Mouse (Mus musculus) midbrain, embryonic 11.5 days (tissue): ENCODE data around the gene Tapbp. TPM values are rescaled to one million over a fixed set of nuclear protein-coding genes. Genes with fewer than 3 reads are reported as not detected.

Source experiments
- ATAC-seq: fragments of 200-750 bp; cut with Nextera tagmentation; 2 replicates; pipeline ENCODE4 v1.8.0; 2017; ENCODE audit warnings: moderate TSS enrichment, moderate library complexity; ENCODE audit not compliant: low FRiP score
- DNase-seq: peaks from one replicate; pipeline ENCODE4 v3.0.0; 2015; ENCODE audit warnings: low spot score; ENCODE audit errors: missing footprints
- H3K27ac ChIP-seq: fragments of 300-500 bp; sonication (generic); 2 replicates; pipeline ENCODE4 v1.5.1; 2014; ENCODE audit warnings: low read depth, low read length
- H3K27me3 ChIP-seq: fragments of 300-500 bp; sonication (generic); 2 replicates; pipeline ENCODE4 v1.6.1; 2014; ENCODE audit warnings: mild to moderate bottlenecking, low read length, moderate library complexity, mixed read lengths; ENCODE audit not compliant: control insufficient read depth, insufficient read depth
- H3K36me3 ChIP-seq: fragments of 300-500 bp; sonication (generic); 2 replicates; pipeline ENCODE4 v1.6.1; 2014; ENCODE audit warnings: mild to moderate bottlenecking, low read length, moderate library complexity, mixed read lengths; ENCODE audit not compliant: control insufficient read depth, insufficient read depth
- H3K4me1 ChIP-seq: fragments of 300-500 bp; sonication (generic); 2 replicates; pipeline ENCODE4 v1.6.1; 2014; ENCODE audit warnings: low read length; ENCODE audit not compliant: control insufficient read depth, insufficient read depth
- H3K4me2 ChIP-seq: fragments of 300-500 bp; sonication (generic); 2 replicates; pipeline ENCODE4 v1.6.1; 2014; ENCODE audit warnings: mild to moderate bottlenecking, moderate library complexity
- H3K4me3 ChIP-seq: fragments of 300-500 bp; sonication (generic); 2 replicates; pipeline ENCODE4 v1.5.1; 2014; ENCODE audit warnings: low read depth, low read length
- H3K9ac ChIP-seq: fragments of 300-500 bp; sonication (generic); 2 replicates; pipeline ENCODE4 v1.6.1; 2014; ENCODE audit warnings: low read length
- H3K9me3 ChIP-seq: fragments of 300-500 bp; sonication (generic); 2 replicates; pipeline ENCODE4 v1.6.1; 2016; ENCODE audit warnings: low read length; ENCODE audit not compliant: control insufficient read depth
- WGBS: fragments of 180-500 bp; shearing (Covaris S2); extraction: QIAGEN DNeasy Blood & Tissue Kit; methylation state at CpG from one replicate; pipeline ENCODE4 v1.1.7; 2014; 5-methylcytosine and 5-hydroxymethylcytosine counted together
- polyA plus RNA-seq: library from polyadenylated mRNA; unstranded; fragments of >200 nt; fragmentation: Nextera tagmentation; extraction: Ambion mirVana; gene quantifications from 2 replicates; pipeline ENCODE4 v1.2.1, GENCODE M21; 2014

Tapbp gene
- polyA plus RNA-seq, 1 experiment from 2014 or later: 14.8 TPM

GRCm38 (mm10) chr17:33965082-33965845, 49.6 kb downstream of the Tapbp start:
- DNase-seq (no peak), ATAC-seq (no peak)
- H3K27me3 ChIP-seq: no peaks in the 10 kb centered on the region
- H3K9ac ChIP-seq: no peak overlapping the region
- no peaks in the 10 kb centered on the region for H3K4me1 ChIP-seq
- no peak overlapping the region for H3K4me3 ChIP-seq
- WGBS: 92% methylated on average over 14 of the region's 17 CpGs
- no peak overlapping the region for H3K4me2 ChIP-seq
- H3K27ac ChIP-seq: no peak overlapping the region
- no peaks in the 10 kb centered on the region for H3K9me3 ChIP-seq
- H3K36me3 ChIP-seq: peaks cover 7% of the 10 kb centered on the region

- Histone ChIP-seq H3K36me3 (peaks cover 7% of the 10 kb centered on the region), H3K9me3 (no peaks in the 10 kb centered on the region), H3K9ac (no peak overlapping the region), H3K27ac (no peak overlapping the region), H3K4me3 (no peak overlapping the region), H3K4me2 (no peak overlapping the region), H3K4me1 (no peaks in the 10 kb centered on the region), H3K27me3 (no peaks in the 10 kb centered on the region)
- WGBS: 89% methylated on average over 16 of the region's 16 CpGs
- ATAC-seq (no peak), DNase-seq (no peak)
Measured at GRCm38 (mm10) chr17:33965846-33966550, 50.3 kb downstream of the Tapbp start.

GRCm38 (mm10) chr17:33968489-33968888, 52.8 kb downstream of the Tapbp start:
- Histone ChIP-seq H3K9me3 (no peaks in the 10 kb centered on the region), H3K4me2 (no peak overlapping the region), H3K27ac (no peak overlapping the region), H3K36me3 (no peaks in the 10 kb centered on the region), H3K9ac (no peak overlapping the region), H3K27me3 (no peaks in the 10 kb centered on the region), H3K4me1 (no peaks in the 10 kb centered on the region), H3K4me3 (no peak overlapping the region)
- 3% methylated on average over 9 of the region's 9 CpGs for WGBS
- DNase-seq (peak; percentile 99), ATAC-seq (peak; percentile 69; the same call in 1 of the 2 replicates)

GRCm38 (mm10) chr17:33968927-33969326, 53.2 kb downstream of the Tapbp start:
- Histone ChIP-seq H3K36me3 (no peaks in the 10 kb centered on the region), H3K9ac (no peak overlapping the region), H3K4me2 (no peak overlapping the region), H3K4me1 (no peaks in the 10 kb centered on the region), H3K9me3 (no peaks in the 10 kb centered on the region), H3K27me3 (no peaks in the 10 kb centered on the region), H3K4me3 (no peak overlapping the region), H3K27ac (no peak overlapping the region)
- peak; percentile 64 for ATAC-seq
- 38% methylated on average over 5 of the region's 5 CpGs for WGBS
- no peak for DNase-seq

- H3K4me2 ChIP-seq: no peak overlapping the region
- H3K27me3 ChIP-seq: no peaks in the 10 kb centered on the region
- no peak overlapping the region for H3K4me3 ChIP-seq
- no peaks in the 10 kb centered on the region for H3K36me3 ChIP-seq
- ATAC-seq (no peak), DNase-seq (no peak)
- no peak overlapping the region for H3K27ac ChIP-seq
- no peak overlapping the region for H3K9ac ChIP-seq
- 78% methylated on average over 4 of the region's 4 CpGs for WGBS
- H3K9me3 ChIP-seq: no peaks in the 10 kb centered on the region
- H3K4me1 ChIP-seq: no peaks in the 10 kb centered on the region
Measured at GRCm38 (mm10) chr17:33969394-33969793, 53.7 kb downstream of the Tapbp start.

GRCm38 (mm10) chr17:33972691-33973090, 57.0 kb downstream of the Tapbp start:
- no peak overlapping the region for H3K4me3 ChIP-seq

GRCm38 (mm10) chr17:33973572-33973971, 57.9 kb downstream of the Tapbp start:
- no peak for DNase-seq
- Histone ChIP-seq H3K4me3 (no peak overlapping the region), H3K27me3 (peaks cover 16% of the 10 kb centered on the region), H3K9ac (no peak overlapping the region), H3K27ac (no peak overlapping the region), H3K9me3 (no peaks in the 10 kb centered on the region), H3K4me2 (no peak overlapping the region), H3K4me1 (peaks cover 3% of the 10 kb centered on the region; the same call in 1 of the 2 replicates), H3K36me3 (no peaks in the 10 kb centered on the region)
- ATAC-seq: no peak
- WGBS: 76% methylated on average over 3 of the region's 3 CpGs

More at GRCm38 (mm10) chr17:33972691-33973090, 57.0 kb downstream of the Tapbp start:
- Histone ChIP-seq H3K4me2 (no peak overlapping the region), H3K27ac (no peak overlapping the region), H3K27me3 (peaks cover 7% of the 10 kb centered on the region), H3K36me3 (no peaks in the 10 kb centered on the region), H3K4me1 (no peaks in the 10 kb centered on the region), H3K9ac (no peak overlapping the region), H3K9me3 (no peaks in the 10 kb centered on the region)
- WGBS: 13% methylated on average over 1 of the region's 1 CpGs
- no peak for DNase-seq
- no peak for ATAC-seq

- no peak overlapping the region for H3K27ac ChIP-seq
- DNase-seq (peak; percentile 86), ATAC-seq (no peak)
- H3K36me3 ChIP-seq: no peaks in the 10 kb centered on the region
- H3K4me2 ChIP-seq: peak overlapping the region; percentile 44
- 2% methylated on average over 57 of the region's 57 CpGs for WGBS
- peak overlapping the region; percentile 24; the same call in 1 of the 2 replicates for H3K9ac ChIP-seq
- no peaks in the 10 kb centered on the region for H3K9me3 ChIP-seq
- H3K4me1 ChIP-seq: peaks cover 7% of the 10 kb centered on the region
- H3K27me3 ChIP-seq: peaks cover 29% of the 10 kb centered on the region
- H3K4me3 ChIP-seq: peak overlapping the region; percentile 30
Measured at GRCm38 (mm10) chr17:33977861-33978557, 62.3 kb downstream of the Tapbp start.
